Mouse (Mus musculus) spleen, postnatal 36 days (tissue): Measurements from ENCODE around the gene Agpat1.

ENCODE experiments used
- DNase-seq, 2 experiments: peaks; one replicate each; pipeline ENCODE4 v3.0.0; 2022; ENCODE audit warnings: low spot score in 2 of 2, mixed read lengths in 1 of 2

Gene Agpat1

GRCm38 (mm10) chr17:34604061-34604508, at the start of gene Agpat1:
TSS of gene Agpat1 (plus strand) at chr17:34604262.
- DNase-seq, result peak; percentile 99

- peak; percentile 65 to 73 for DNase-seq
Observed at GRCm38 (mm10) chr17:34555483-34555882, 48.6 kb upstream of the Agpat1 start.

- no peak for DNase-seq
Observed at GRCm38 (mm10) chr17:34556406-34556805, 47.7 kb upstream of the Agpat1 start.

GRCm38 (mm10) chr17:34557411-34557810, 46.7 kb upstream of the Agpat1 start:
- no peak for DNase-seq

- no peak for DNase-seq
Observed at GRCm38 (mm10) chr17:34559116-34559515, 44.9 kb upstream of the Agpat1 start.

GRCm38 (mm10) chr17:34559895-34560294, 44.2 kb upstream of the Agpat1 start:
- peak in 1 of 2 experiments; percentile 29 for DNase-seq

GRCm38 (mm10) chr17:34560438-34560837, 43.6 kb upstream of the Agpat1 start:
- DNase-seq, result no peak

- peak; percentile 57 to 59 for DNase-seq
Observed at GRCm38 (mm10) chr17:34561200-34561599, 42.9 kb upstream of the Agpat1 start.

GRCm38 (mm10) chr17:34562595-34562994, 41.5 kb upstream of the Agpat1 start:
- DNase-seq, result no peak

GRCm38 (mm10) chr17:34563354-34563753, 40.7 kb upstream of the Agpat1 start:
- no peak for DNase-seq

GRCm38 (mm10) chr17:34564003-34564421, 40.0 kb upstream of the Agpat1 start, which contains the start of gene Notch4:
TSS of gene Notch4 (plus strand) at chr17:34564268.
- DNase-seq, result no peak

- no peak for DNase-seq
Observed at GRCm38 (mm10) chr17:34564796-34565195, 39.3 kb upstream of the Agpat1 start.

- no peak for DNase-seq
Observed at GRCm38 (mm10) chr17:34567311-34567710, 36.8 kb upstream of the Agpat1 start.

- no peak for DNase-seq
Observed at GRCm38 (mm10) chr17:34568421-34568820, 35.6 kb upstream of the Agpat1 start.

- DNase-seq, result no peak
Observed at GRCm38 (mm10) chr17:34569919-34570318, 34.1 kb upstream of the Agpat1 start.

GRCm38 (mm10) chr17:34571875-34572274, 32.2 kb upstream of the Agpat1 start:
- no peak for DNase-seq

- DNase-seq, result no peak
Observed at GRCm38 (mm10) chr17:34572361-34572760, 31.7 kb upstream of the Agpat1 start.

GRCm38 (mm10) chr17:34576577-34576976, 27.5 kb upstream of the Agpat1 start:
- DNase-seq, result no peak

- peak; percentile 65 to 74 for DNase-seq
Observed at GRCm38 (mm10) chr17:34578070-34578469, 26.0 kb upstream of the Agpat1 start.

GRCm38 (mm10) chr17:34582528-34582927, 21.5 kb upstream of the Agpat1 start:
- no peak for DNase-seq

- DNase-seq, result no peak
Observed at GRCm38 (mm10) chr17:34583397-34583796, 20.7 kb upstream of the Agpat1 start.

- no peak for DNase-seq
Observed at GRCm38 (mm10) chr17:34583819-34584218, 20.2 kb upstream of the Agpat1 start.

GRCm38 (mm10) chr17:34585121-34585520, 18.9 kb upstream of the Agpat1 start:
- DNase-seq, result no peak
